Mouse (Mus musculus): ENCODE measurements around the gene AI413582. TPM values are rescaled to one million over a fixed set of nuclear protein-coding genes. Genes with fewer than 3 reads are reported as not detected.

Gene AI413582
- total RNA-seq, 2 experiments from 2014 or later: 92.2 to 97.5 TPM

DNA sequence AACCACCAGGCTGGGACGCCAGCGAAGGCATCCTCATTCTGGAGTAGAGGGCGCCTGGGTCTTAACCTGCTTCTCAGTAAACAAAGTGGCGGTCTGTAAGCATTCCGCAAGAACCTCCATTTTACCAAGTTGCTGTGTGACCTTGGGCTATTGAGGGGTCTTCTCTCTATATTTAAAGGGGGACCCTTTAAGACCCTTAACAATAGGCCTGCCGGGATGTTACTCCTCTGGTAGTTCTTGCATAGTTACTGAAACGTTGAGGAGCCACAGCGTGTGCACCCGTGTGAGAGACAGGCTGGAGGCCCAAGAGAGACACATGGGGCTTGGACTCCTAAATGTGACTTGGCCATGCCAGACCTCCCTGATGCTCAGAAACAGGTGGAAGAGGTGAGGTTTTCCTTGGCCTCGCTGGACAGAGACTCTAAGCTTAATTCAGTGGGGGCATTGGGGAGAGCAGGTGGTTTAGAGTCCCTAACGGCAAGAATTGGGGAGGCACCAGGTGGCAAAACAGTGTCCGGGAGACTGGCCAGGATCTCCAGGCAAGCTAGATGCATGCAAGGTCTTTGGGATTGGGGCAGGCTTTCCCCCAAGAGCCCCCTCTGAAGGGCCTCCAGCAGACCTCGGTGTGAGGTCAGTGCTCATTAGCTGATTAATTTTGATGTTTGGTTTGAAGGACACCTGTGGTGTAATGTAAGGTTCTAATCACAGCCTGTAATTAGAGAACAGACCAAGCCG is 7.5 kb downstream of the AI413582 start:
- intact Hi-C loops (cut with DNase I): no loop called here
- DNase-seq (ENCODE audit: low spot score in 2 of 2): no peak

DNA sequence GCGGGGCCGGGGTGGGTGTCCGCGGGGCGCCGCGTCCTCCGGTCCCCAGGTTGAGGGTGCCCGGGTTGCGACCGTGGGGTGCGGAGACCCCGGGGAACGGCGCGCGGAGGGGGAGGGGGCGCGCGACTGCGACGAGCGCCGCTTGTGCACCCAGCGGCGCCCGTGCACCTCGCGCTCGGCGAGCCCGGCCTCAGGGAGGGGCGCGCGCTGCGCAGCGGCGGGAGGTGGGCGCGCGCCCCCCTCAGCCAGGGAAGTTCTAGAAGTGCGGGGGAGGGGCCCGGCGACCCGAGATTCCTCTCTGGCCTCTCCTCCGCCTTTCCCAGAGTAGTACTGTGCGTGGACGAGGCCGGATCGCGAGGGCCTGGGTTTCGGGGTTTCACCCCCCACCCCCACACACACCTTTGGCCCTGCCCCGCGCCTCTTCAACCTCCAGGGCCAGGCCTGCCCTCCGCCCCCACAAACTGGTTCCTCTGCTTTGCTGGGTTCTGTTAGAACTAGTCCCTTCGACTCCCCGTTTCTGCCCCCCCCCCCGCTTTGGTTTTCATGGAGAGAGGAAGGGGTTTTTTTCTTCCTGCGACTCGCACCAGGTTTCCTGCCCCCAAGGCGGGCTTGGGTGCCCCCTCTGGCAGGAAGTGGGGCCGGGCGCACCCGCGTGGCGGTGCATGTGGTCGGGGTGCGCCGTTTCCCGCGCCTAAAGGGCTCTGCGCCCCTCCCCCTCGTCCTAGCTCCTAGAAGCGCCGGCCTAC is 8.2 kb downstream of the AI413582 start:
- peak in 1 of 2 experiments; percentile 43 for DNase-seq (ENCODE audit: low spot score in 2 of 2)
- intact Hi-C loops (cut with DNase I): no loop called here

DNA sequence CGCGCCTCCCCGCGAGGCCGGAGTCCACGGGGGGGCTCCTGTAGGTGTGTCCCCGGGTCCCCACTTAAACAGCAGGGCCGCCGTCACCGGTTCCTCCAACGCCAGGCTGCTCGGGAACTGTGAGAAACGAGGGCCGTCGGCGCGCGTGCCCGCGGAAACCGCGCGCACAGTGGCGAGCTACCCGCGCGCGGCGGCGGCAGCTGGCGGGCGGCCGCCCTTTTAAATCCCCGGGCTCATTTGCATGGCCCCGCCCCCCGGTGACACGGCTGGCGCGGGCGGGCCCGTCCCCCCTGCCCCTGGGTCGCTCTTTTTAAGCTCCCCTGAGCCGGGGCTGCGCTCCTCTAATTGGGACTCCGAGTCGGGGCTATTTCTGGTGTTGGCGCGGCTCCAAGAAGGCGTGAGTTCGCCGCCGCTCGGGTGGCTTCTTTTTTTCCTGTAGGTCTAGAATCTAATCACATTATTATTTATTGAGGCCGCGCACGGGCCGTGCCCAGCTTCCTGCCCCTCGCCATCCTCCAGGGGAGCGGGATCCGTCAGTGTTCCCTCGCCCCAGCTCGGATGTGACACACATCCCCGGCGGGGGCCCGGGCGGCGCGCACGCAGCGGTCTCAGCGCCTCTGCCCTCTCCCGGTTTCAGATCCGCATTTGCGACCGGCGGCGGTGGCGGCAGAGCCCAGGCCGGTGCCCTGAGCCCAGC is 9.1 kb downstream of the AI413582 start, which contains the start of gene Hmga1:
Hmga1 (plus strand) TSS at position 183 of the 697 bp plus-strand sequence.
- intact Hi-C loops (cut with DNase I): no loop called here
- DNase-seq (ENCODE audit: low spot score in 2 of 2): peak; percentile 82 to 88

DNA sequence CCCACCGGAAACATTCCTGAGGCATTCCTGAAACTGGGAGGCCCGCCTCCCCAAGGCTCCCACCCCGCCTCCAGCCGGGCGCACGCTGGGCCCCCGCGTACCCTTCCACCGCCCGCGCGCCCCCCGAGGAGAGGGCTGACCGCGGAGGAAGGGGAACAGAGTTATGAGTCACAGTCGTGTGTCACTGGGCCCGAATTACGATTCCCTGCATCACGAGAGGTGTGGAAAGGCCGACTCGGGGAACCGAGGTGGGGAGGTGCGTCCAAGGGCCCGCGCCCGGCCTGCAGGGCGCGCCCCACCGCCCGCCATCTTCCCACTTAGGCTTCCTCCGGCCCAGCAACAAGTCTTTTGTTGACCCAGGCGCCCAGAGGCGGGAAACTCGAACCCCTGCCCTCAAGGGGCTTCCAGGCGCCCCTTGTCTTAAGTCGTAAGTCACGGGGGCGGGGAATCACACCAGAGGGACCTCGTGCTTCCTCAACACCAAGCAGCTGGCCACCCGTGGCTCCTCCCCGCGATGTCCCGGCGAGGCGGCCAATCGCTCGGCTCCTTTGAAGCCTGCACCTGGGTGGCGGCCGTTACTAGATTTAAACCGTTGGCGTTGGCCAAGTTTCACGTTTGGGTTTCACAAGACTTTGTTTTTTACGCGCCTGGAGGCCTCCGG is 9.9 kb downstream of the AI413582 start:
- DNase-seq (ENCODE audit: low spot score in 2 of 2): peak in 1 of 2 experiments; percentile 67
- intact Hi-C loops (cut with DNase I): no loop called here

GRCm38 (mm10) chr17:27555075-27555511 is 10.5 kb downstream of the AI413582 start:
- intact Hi-C loops (cut with DNase I): no loop called here

GRCm38 (mm10) chr17:27554062-27554960 is 11.2 kb downstream of the AI413582 start:
- no peak for DNase-seq (ENCODE audit: low spot score in 2 of 2)
- intact Hi-C loops (cut with DNase I): no loop called here

More at GRCm38 (mm10) chr17:27555075-27555511, 10.5 kb downstream of the AI413582 start:
- no peak for DNase-seq (ENCODE audit: low spot score in 2 of 2)

DNA sequence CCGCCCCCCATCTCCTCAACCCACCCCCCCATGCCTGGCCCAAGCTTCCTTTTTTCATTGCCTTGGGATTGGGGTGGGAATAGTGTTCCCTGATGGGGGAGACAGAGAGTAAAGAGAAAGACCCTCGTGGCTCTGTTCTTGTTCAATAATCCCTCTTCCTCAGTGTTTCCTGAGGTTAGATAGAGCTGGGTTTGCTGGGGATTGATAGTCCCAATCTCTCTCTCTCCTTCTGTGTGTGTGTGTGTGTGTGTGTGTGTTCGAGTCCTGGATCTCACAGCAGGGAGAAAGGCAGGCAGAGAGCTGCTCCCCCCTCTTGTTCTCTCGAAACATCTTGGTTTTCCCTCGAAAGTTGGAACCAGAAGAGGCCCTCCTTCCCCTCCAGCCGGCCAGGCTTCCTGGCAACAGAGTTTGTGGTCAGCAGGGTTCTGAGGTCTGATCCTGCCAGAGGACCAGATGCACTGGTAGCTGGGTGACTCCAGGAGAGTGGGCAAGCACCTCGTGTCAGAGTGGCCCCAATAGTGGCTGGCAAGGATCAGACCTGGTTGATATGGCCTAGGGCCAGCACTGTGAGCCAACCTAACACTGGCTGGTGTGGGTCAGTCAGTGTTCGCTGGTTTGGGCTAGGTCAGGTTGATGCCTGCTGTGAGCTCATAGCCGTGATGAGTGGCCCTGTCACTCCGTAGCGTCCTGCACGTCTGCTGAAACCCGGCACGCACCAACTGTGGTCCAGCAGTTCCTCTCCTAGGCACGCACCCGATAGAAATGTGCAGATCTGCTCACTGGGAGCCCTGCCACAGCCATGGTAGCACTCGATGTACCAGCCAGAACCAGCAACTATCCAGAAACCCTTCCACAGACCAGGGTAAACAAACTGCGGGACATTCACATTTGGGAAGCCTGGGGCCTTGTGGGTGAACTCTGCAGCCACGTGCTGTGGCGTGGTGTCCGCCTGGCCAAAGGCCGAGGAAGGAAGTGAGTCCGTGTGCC is 13.0 kb downstream of the AI413582 start:
- intact Hi-C loops (cut with DNase I): no loop called here
- no peak for DNase-seq (ENCODE audit: low spot score in 2 of 2)

GRCm38 (mm10) chr17:27551393-27551940 is 14.1 kb downstream of the AI413582 start:
- intact Hi-C loops (cut with DNase I): no loop called here

GRCm38 (mm10) chr17:27549234-27549633 is 16.3 kb downstream of the AI413582 start:
- DNase-seq (ENCODE audit: low spot score in 2 of 2): no peak
- intact Hi-C loops (cut with DNase I): no loop called here

More at GRCm38 (mm10) chr17:27551393-27551940, 14.1 kb downstream of the AI413582 start:
- no peak for DNase-seq (ENCODE audit: low spot score in 2 of 2)

DNA sequence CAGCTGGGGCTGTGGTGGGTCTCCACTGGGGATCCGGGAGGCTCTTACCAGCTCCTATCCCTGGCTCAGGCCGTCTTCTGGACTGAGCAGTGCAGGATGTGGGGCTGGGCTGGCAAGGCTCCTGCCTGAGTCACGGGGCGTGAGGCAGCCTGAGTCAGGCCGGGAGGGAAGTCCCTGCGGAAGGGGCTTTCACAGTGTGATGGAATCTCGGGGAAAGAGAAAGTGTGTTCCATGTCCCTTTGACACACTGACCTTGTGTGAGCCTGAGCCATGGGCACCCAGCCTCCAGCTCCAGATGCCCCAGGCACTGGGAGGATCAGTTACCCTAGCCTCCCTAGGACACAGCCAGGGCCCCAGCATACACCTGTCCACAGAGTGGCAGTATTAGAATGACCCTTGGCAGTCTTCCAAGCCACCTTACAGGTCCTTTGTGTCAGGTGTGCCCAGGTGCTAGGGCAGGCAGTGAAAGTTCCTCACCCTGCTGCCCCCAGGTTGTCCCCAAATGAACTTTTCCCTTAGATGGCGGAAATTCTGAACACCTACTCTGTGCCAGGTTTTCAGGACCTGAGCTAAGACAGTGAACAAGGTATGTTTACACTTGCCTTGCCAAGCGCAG is 18.2 kb downstream of the AI413582 start:
- DNase-seq (ENCODE audit: low spot score in 2 of 2): no peak
- intact Hi-C loops (cut with DNase I): no loop called here

- intact Hi-C loops (cut with DNase I): no loop called here
- no peak for DNase-seq (ENCODE audit: low spot score in 2 of 2)
Observed at GRCm38 (mm10) chr17:27546574-27547085, 18.9 kb downstream of the AI413582 start.

DNA sequence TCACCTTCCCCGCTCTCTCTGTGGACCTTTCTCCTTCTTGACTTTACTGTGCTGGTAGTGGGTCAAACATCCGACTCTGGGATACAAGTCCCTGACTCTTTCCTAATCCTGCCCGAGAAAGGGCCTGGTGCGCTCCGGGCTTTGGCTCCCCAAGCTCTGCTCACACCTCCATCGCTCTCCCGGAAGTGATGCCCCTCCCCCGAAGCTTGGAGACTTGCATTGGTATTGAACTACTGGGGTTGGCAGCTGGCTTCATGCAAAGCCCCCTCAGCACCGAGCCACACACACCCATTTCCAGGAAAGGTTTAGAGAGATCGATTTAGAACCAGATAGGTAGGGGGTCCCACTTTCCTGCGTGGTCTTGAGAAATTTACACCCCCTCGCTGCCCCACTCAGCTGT is 19.6 kb downstream of the AI413582 start:
- no peak for DNase-seq (ENCODE audit: low spot score in 2 of 2)
- intact Hi-C loops (cut with DNase I): no loop called here

DNA sequence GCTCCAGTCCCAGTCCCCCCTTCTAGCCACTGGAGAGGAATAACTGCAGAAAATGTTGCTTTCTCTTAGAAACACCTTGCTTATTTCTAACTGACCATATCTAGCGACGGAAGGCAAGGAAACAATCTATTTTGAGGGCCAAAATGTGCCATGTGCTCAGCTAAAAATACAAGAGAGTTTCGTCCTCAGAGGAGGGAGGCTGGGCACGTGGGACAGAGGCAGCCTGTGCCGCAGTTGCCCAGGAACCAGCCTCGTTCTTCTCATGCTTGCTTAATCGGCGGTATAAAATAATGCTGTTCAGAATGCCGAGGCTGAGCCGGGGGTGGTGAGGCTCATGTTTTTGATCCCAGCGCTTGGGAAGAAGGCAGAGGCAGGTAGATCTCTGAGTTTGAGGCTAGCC is 21.0 kb downstream of the AI413582 start:
- DNase-seq (ENCODE audit: low spot score in 2 of 2): peak; percentile 62 to 69
- intact Hi-C loops (cut with DNase I): no loop called here

- no peak for DNase-seq (ENCODE audit: low spot score in 2 of 2)
- intact Hi-C loops (cut with DNase I): no loop called here
Observed at GRCm38 (mm10) chr17:27541984-27542383, 23.6 kb downstream of the AI413582 start.

- DNase-seq (ENCODE audit: low spot score in 2 of 2): no peak
- intact Hi-C loops (cut with DNase I): no loop called here
Observed at GRCm38 (mm10) chr17:27541261-27541660, 24.3 kb downstream of the AI413582 start.

DNA sequence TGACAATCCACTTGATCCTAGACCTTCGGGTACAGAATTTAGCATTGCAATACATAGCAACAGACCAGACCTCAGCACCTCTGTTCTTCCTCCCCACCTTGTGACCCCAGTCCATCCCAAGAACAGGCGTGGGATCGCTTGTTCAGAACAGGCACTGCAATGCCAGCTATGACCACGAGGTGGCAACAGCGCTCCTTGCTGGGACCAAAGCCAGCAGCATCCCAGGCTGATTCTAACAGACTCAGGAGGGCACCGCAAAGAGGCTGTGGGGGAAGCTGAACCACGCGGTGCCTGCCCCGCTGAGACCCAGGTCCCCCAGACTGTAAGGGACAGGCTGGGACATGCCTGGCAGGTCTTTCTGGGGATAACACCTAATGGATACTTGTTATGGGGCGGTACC is 30.8 kb downstream of the AI413582 start:
- intact Hi-C loops (cut with DNase I): loop anchor here (2.0 kb wide), 1 partner anchor 228 kb away; no protein-coding TSS in a partner anchor
- peak; percentile 84 to 93 for DNase-seq (ENCODE audit: low spot score in 2 of 2)

Measured in left cerebral cortex, postnatal 14 days (tissue).